Mouse (Mus musculus) bone marrow macrophage, adult 2 months (primary cell): Measurements from ENCODE around the gene Mms19.

ENCODE experiments used
- CTCF ChIP-seq: IDR thresholded peaks from 2 replicates; pipeline ENCODE4 v1.5.1; 2012; ENCODE audit warnings: low read depth, mild to moderate bottlenecking, low read length, moderate library complexity
- POLR2A ChIP-seq: IDR thresholded peaks from 2 replicates; pipeline ENCODE4 v1.6.1; 2012; ENCODE audit warnings: mild to moderate bottlenecking, low read depth, low read length, borderline replicate concordance

GRCm38 (mm10) chr19:41998770-41999548 lies 18.0 kb upstream of the Mms19 start:
- TF ChIP-seq POLR2A (no peak), CTCF (no peak)
